Mouse (Mus musculus): ENCODE measurements around the gene Slc25a21. TPM values are rescaled to one million over a fixed set of nuclear protein-coding genes. Genes with fewer than 3 reads are reported as not detected.

Slc25a21 gene
- total and polyA plus RNA-seq, 2 experiments, result 3.6 to 13.9 TPM

GRCm38 (mm10) chr12:56863873-56864562 is 333.3 kb downstream of the Slc25a21 start:
- TF ChIP-seq POLR2A (IDR thresholded peaks at IDR 0.05; ENCODE audit: extremely low read depth, insufficient read depth, low read length) (no peak), CTCF (IDR thresholded peaks at IDR 0.05; ENCODE audit: low read depth, low read length) (no peak)
- H3K27ac ChIP-seq (replicated peaks; ENCODE audit: insufficient read depth, low read depth, low read length), result no peak overlapping the region
- WGBS, result 82% methylated on average over 4 of the region's 4 CpGs
- no peaks in the 10 kb centered on the region for H3K27me3 ChIP-seq (ENCODE audit: control insufficient read depth, insufficient read depth, low read length)
- no peak overlapping the region for H3K9ac ChIP-seq (ENCODE audit: low read depth, low read length)
- H3K79me2 ChIP-seq (ENCODE audit: control insufficient read depth, insufficient read depth, low read length), result no peaks in the 10 kb centered on the region
- no peak overlapping the region for H3K4me3 ChIP-seq (ENCODE audit: insufficient read depth, low read depth, low read length)
- no peak for DNase-seq (ENCODE audit: extremely low read depth, low read depth, low spot score)
- no peaks in the 10 kb centered on the region for H3K36me3 ChIP-seq (ENCODE audit: control insufficient read depth, insufficient read depth, low read length)
- no peaks in the 10 kb centered on the region for H3K4me1 ChIP-seq (ENCODE audit: control insufficient read depth, insufficient read depth, low read length)

GRCm38 (mm10) chr12:56852679-56853078 is 344.6 kb downstream of the Slc25a21 start:
- no peak overlapping the region for H3K27ac ChIP-seq (replicated peaks; ENCODE audit: insufficient read depth, low read depth, low read length)
- H3K4me1 ChIP-seq (ENCODE audit: control insufficient read depth, insufficient read depth, low read length), result no peaks in the 10 kb centered on the region
- no peaks in the 10 kb centered on the region for H3K27me3 ChIP-seq (ENCODE audit: control insufficient read depth, insufficient read depth, low read length)
- WGBS, result 69% methylated on average over 4 of the region's 4 CpGs
- no peak overlapping the region for H3K9ac ChIP-seq (ENCODE audit: low read depth, low read length)
- H3K79me2 ChIP-seq (ENCODE audit: control insufficient read depth, insufficient read depth, low read length), result no peaks in the 10 kb centered on the region
- DNase-seq (ENCODE audit: extremely low read depth, low read depth, low spot score), result no peak
- H3K4me3 ChIP-seq (ENCODE audit: insufficient read depth, low read depth, low read length), result no peak overlapping the region
- no peaks in the 10 kb centered on the region for H3K36me3 ChIP-seq (ENCODE audit: control insufficient read depth, insufficient read depth, low read length)
- TF ChIP-seq CTCF (IDR thresholded peaks at IDR 0.05; ENCODE audit: low read depth, low read length) (no peak), POLR2A (IDR thresholded peaks at IDR 0.05; ENCODE audit: extremely low read depth, insufficient read depth, low read length) (no peak)

DNA sequence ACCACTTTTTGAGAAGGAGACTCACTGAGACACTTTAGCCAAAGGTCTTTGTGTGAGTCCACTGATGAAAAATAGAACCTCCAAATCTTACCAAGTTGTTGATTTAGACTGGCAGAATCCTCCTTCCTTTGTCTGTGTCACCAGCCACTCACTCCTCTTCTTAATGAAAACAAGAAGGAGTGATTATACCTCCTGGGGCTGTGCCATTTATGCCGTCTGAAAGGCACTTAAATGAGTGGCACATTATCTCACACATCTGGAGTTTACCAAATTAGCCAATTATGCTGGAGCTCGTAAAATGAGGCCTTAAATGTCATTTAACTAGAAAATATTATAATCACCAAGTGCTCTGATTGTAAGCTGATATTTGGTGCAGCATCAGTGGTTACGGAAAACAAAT is 345.8 kb downstream of the Slc25a21 start:
- WGBS, result 88% methylated on average over 3 of the region's 3 CpGs
- Histone ChIP-seq H3K9ac (ENCODE audit: low read depth, low read length) (no peak overlapping the region), H3K4me1 (ENCODE audit: control insufficient read depth, insufficient read depth, low read length) (no peaks in the 10 kb centered on the region), H3K79me2 (ENCODE audit: control insufficient read depth, insufficient read depth, low read length) (no peaks in the 10 kb centered on the region), H3K36me3 (ENCODE audit: control insufficient read depth, insufficient read depth, low read length) (no peaks in the 10 kb centered on the region), H3K27ac (replicated peaks; ENCODE audit: insufficient read depth, low read depth, low read length) (no peak overlapping the region), H3K27me3 (ENCODE audit: control insufficient read depth, insufficient read depth, low read length) (no peaks in the 10 kb centered on the region), H3K4me3 (ENCODE audit: insufficient read depth, low read depth, low read length) (no peak overlapping the region)
- no peak for DNase-seq (ENCODE audit: extremely low read depth, low read depth, low spot score)
- TF ChIP-seq POLR2A (IDR thresholded peaks at IDR 0.05; ENCODE audit: extremely low read depth, insufficient read depth, low read length) (no peak), CTCF (IDR thresholded peaks at IDR 0.05; ENCODE audit: low read depth, low read length) (no peak)

DNA sequence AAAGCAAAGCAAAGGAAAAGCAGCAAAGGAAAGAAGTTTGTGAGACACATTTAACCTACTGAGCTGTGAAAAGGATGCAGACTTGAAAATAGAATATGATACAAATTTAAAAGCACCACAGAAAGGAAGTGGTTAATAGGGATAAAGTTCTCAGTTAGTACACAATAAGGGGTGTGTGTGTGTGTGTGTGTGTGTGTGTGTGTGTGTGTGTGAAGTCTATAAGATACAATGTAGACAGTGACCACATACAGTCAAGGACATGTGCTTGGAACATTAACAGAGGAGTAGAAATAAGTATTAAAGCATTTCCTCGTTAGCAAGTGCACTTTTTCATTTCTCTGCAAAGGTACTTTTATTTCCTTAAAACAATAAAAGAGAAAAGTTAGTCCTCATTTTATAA is 367.3 kb downstream of the Slc25a21 start:
- TF ChIP-seq CTCF (IDR thresholded peaks at IDR 0.05; ENCODE audit: low read depth, low read length), result no peak
- no peak for TF ChIP-seq POLR2A (IDR thresholded peaks at IDR 0.05; ENCODE audit: extremely low read depth, insufficient read depth, low read length)
- Histone ChIP-seq H3K4me3 (ENCODE audit: insufficient read depth, low read depth, low read length) (no peak overlapping the region), H3K27ac (replicated peaks; ENCODE audit: insufficient read depth, low read depth, low read length) (no peak overlapping the region), H3K27me3 (ENCODE audit: control insufficient read depth, insufficient read depth, low read length) (no peaks in the 10 kb centered on the region), H3K79me2 (ENCODE audit: control insufficient read depth, insufficient read depth, low read length) (no peaks in the 10 kb centered on the region), H3K4me1 (ENCODE audit: control insufficient read depth, insufficient read depth, low read length) (no peaks in the 10 kb centered on the region), H3K36me3 (ENCODE audit: control insufficient read depth, insufficient read depth, low read length) (no peaks in the 10 kb centered on the region), H3K9ac (ENCODE audit: low read depth, low read length) (no peak overlapping the region)
- no peak for DNase-seq (ENCODE audit: extremely low read depth, low read depth, low spot score)
- 75% methylated on average over 1 of the region's 1 CpGs for WGBS

DNA sequence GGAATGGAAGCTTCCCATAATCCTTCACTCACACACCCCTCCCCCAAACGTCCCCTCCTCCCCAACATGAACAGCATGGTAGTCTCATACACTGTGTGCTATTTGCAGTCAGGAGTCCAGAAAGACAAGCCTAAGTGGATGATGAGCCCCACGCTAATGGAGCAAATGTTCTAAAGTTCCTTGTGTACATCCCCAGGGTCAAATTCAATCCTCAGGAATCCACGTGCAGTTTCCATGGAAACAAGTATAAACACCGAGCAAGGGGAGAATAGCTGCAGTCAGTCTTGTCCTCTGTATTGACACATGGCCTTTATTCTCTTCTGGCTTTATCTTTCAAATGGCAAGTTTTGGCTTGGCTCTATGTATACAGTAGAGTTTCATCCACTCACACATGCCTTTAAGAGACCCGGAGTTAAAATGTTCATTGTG is 367.8 kb downstream of the Slc25a21 start:
- WGBS, result 49% methylated on average over 5 of the region's 5 CpGs
- H3K9ac ChIP-seq (ENCODE audit: low read depth, low read length), result no peak overlapping the region
- no peak overlapping the region for H3K27ac ChIP-seq (replicated peaks; ENCODE audit: insufficient read depth, low read depth, low read length)
- H3K79me2 ChIP-seq (ENCODE audit: control insufficient read depth, insufficient read depth, low read length), result no peaks in the 10 kb centered on the region
- no peak for TF ChIP-seq POLR2A (IDR thresholded peaks at IDR 0.05; ENCODE audit: extremely low read depth, insufficient read depth, low read length)
- no peak for TF ChIP-seq CTCF (IDR thresholded peaks at IDR 0.05; ENCODE audit: low read depth, low read length)
- no peaks in the 10 kb centered on the region for H3K36me3 ChIP-seq (ENCODE audit: control insufficient read depth, insufficient read depth, low read length)
- DNase-seq (ENCODE audit: extremely low read depth, low read depth, low spot score), result no peak
- H3K4me3 ChIP-seq (ENCODE audit: insufficient read depth, low read depth, low read length), result no peak overlapping the region
- H3K4me1 ChIP-seq (ENCODE audit: control insufficient read depth, insufficient read depth, low read length), result no peaks in the 10 kb centered on the region
- no peaks in the 10 kb centered on the region for H3K27me3 ChIP-seq (ENCODE audit: control insufficient read depth, insufficient read depth, low read length)

- Histone ChIP-seq H3K9ac (ENCODE audit: low read depth, low read length) (no peak overlapping the region), H3K4me1 (ENCODE audit: control insufficient read depth, insufficient read depth, low read length) (no peaks in the 10 kb centered on the region), H3K27me3 (ENCODE audit: control insufficient read depth, insufficient read depth, low read length) (no peaks in the 10 kb centered on the region), H3K36me3 (ENCODE audit: control insufficient read depth, insufficient read depth, low read length) (no peaks in the 10 kb centered on the region), H3K4me3 (ENCODE audit: insufficient read depth, low read depth, low read length) (no peak overlapping the region), H3K27ac (replicated peaks; ENCODE audit: insufficient read depth, low read depth, low read length) (no peak overlapping the region), H3K79me2 (ENCODE audit: control insufficient read depth, insufficient read depth, low read length) (no peaks in the 10 kb centered on the region)
- no peak for TF ChIP-seq POLR2A (IDR thresholded peaks at IDR 0.05; ENCODE audit: extremely low read depth, insufficient read depth, low read length)
- TF ChIP-seq CTCF (IDR thresholded peaks at IDR 0.05; ENCODE audit: low read depth, low read length), result no peak
- DNase-seq (ENCODE audit: extremely low read depth, low read depth, low spot score), result no peak
- WGBS, result 78% methylated on average over 8 of the region's 8 CpGs
These were observed 369.4 kb downstream of the Slc25a21 start for GRCm38 (mm10) chr12:56827808-56828384.
